Mouse (Mus musculus): ENCODE measurements around the gene Aox2.

GRCm38 (mm10) chr1:58362296-58362695, 84.2 kb downstream of the Aox2 start:
- TF ChIP-seq CTCF (IDR thresholded peaks at IDR 0.05; ENCODE audit: low read depth) (no peak), EP300 (IDR thresholded peaks at IDR 0.05; ENCODE audit: low read depth) (no peak)
